Mouse (Mus musculus): Measurements from ENCODE around the gene Olfr731. TPM values are rescaled to one million over a fixed set of nuclear protein-coding genes. Genes with fewer than 3 reads are reported as not detected.

Gene Olfr731
- polyA plus RNA-seq (2015; fragmentation: Nextera tagmentation; extraction: Ambion mirVana): not detected in 2 replicates

DNA sequence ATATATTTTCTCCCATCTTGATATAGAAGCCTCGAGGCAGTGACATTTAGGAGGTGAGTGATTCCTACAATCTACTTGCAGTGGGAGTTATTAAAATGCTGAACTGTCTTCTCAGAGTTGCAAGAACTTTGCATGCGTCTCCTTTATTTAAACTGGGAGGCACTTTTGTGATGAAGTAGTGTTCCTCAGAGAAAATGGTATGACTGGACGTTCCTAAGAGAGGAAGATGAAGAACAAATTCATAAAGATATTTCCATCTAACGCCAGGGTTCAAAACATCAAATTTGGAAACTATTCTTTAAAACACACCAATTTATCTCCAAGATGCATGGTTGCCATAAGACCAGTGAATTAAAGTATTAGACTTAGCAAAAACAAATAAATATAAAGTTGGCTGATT lies at the start of gene Olfr731:
Gene Olfr731, minus strand, starts transcription at position 101 of the 400 bp plus-strand sequence.
- no peak within 1 kb of the TSS for H3K4me3 ChIP-seq (ENCODE audit: low read depth, low read length)
- 74% methylated on average over 4 of the region's 4 CpGs for WGBS
- H3K4me2 ChIP-seq (replicated peaks; ENCODE audit: low read depth): no peak within 1 kb of the TSS
- TF ChIP-seq EP300 (optimal IDR thresholded peaks at IDR 0.05) (no peak), CTCF (IDR thresholded peaks at IDR 0.05; ENCODE audit: low read depth) (no peak)
- no peak within 1 kb of the TSS for H3K27ac ChIP-seq (replicated peaks)
- H3K27me3 ChIP-seq (ENCODE audit: control insufficient read depth, insufficient read depth, low read length): no peaks in the 10 kb centered on the region
- no peaks in the 10 kb centered on the region for H3K36me3 ChIP-seq (ENCODE audit: control insufficient read depth, insufficient read depth, low read length)
- no peaks in the 10 kb centered on the region for H3K9me3 ChIP-seq (ENCODE audit: control insufficient read depth, low read length)
- ATAC-seq (ENCODE audit: low FRiP score, low TSS enrichment) (no peak), DNase-seq (ENCODE audit: low spot score) (no peak)
- H3K4me1 ChIP-seq (replicated peaks; ENCODE audit: control insufficient read depth, insufficient read depth): no peaks in the 10 kb centered on the region
- no peak within 1 kb of the TSS for H3K9ac ChIP-seq (ENCODE audit: low read length)

DNA sequence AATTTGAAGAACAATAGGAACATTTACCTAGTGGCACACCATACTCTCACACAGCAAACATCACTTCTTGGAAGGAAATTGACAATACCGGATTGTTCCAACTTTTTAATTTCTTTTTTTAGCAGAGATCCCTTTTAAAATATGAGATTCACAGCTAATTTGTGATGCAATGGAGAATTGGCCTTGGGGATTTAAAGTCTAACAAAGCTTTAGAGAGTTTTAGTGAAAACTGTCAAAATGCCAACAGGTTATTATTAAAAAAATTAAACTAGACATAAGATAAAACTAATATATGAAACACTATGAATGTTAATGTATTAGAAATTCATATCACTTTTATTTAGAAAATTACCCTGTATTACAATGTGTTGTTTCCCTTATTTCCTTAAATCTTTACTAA lies 42.4 kb upstream of the Olfr731 start, which contains the start of gene Olfr732:
Gene Olfr732, minus strand, starts transcription at position 101 of the 400 bp plus-strand sequence.
- 89% methylated on average over 1 of the region's 1 CpGs for WGBS
- no peak for ATAC-seq (ENCODE audit: low FRiP score, low TSS enrichment)
- DNase-seq (ENCODE audit: low spot score): no peak
- no peak within 1 kb of the TSS for H3K4me2 ChIP-seq (replicated peaks; ENCODE audit: low read depth)
- H3K9ac ChIP-seq (ENCODE audit: low read length): no peak within 1 kb of the TSS
- no peak within 1 kb of the TSS for H3K4me3 ChIP-seq (ENCODE audit: low read depth, low read length)
- no peaks in the 10 kb centered on the region for H3K4me1 ChIP-seq (replicated peaks; ENCODE audit: control insufficient read depth, insufficient read depth)
- no peak within 1 kb of the TSS for H3K27ac ChIP-seq (replicated peaks)
- TF ChIP-seq EP300 (optimal IDR thresholded peaks at IDR 0.05) (no peak), CTCF (IDR thresholded peaks at IDR 0.05; ENCODE audit: low read depth) (no peak)
- H3K27me3 ChIP-seq (ENCODE audit: control insufficient read depth, insufficient read depth, low read length): no peaks in the 10 kb centered on the region
- H3K9me3 ChIP-seq (ENCODE audit: control insufficient read depth, low read length): no peaks in the 10 kb centered on the region
- H3K36me3 ChIP-seq (ENCODE audit: control insufficient read depth, insufficient read depth, low read length): no peaks in the 10 kb centered on the region

DNA sequence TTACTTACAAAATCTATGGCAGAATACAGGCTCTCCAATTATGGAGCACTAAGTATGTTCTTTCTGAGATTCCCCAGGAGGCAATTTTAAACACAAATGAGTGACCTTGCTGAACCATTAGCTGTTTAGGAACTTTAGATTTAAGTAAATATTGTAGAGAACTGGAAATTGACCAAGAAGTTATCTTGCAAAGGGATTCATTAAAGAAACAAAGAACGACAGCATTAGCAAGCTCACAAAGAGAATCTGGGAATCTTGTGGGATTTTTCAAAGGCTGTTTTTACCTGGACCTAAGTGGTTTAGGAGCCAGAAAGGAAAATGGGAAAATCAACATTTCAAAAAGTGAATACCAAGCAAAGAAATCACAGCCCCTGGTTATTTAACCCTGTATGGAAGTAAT lies 53.6 kb downstream of the Olfr731 start, which contains the start of gene Olfr730:
Gene Olfr730, minus strand, starts transcription at position 101 of the 400 bp plus-strand sequence.
- H3K27ac ChIP-seq (replicated peaks): no peak within 1 kb of the TSS
- 31% methylated on average over 1 of the region's 1 CpGs for WGBS
- no peaks in the 10 kb centered on the region for H3K36me3 ChIP-seq (ENCODE audit: control insufficient read depth, insufficient read depth, low read length)
- no peaks in the 10 kb centered on the region for H3K4me1 ChIP-seq (replicated peaks; ENCODE audit: control insufficient read depth, insufficient read depth)
- no peaks in the 10 kb centered on the region for H3K9me3 ChIP-seq (ENCODE audit: control insufficient read depth, low read length)
- no peaks in the 10 kb centered on the region for H3K27me3 ChIP-seq (ENCODE audit: control insufficient read depth, insufficient read depth, low read length)
- H3K4me2 ChIP-seq (replicated peaks; ENCODE audit: low read depth): no peak within 1 kb of the TSS
- ATAC-seq (ENCODE audit: low FRiP score, low TSS enrichment): no peak
- no peak within 1 kb of the TSS for H3K4me3 ChIP-seq (ENCODE audit: low read depth, low read length)
- no peak for DNase-seq (ENCODE audit: low spot score)
- TF ChIP-seq EP300 (optimal IDR thresholded peaks at IDR 0.05) (no peak), CTCF (IDR thresholded peaks at IDR 0.05; ENCODE audit: low read depth) (no peak)
- no peak within 1 kb of the TSS for H3K9ac ChIP-seq (ENCODE audit: low read length)

Other genes with a start within 250 kb of the Olfr731 start
- gene Olfr725, start 201.5 kb downstream of the Olfr731 start, polyA plus RNA-seq (2015; fragmentation: Nextera tagmentation; extraction: Ambion mirVana): not detected in 2 replicates
- not detected in 2 replicates for gene Olfr726, start 150.9 kb downstream of the Olfr731 start, polyA plus RNA-seq (2015; fragmentation: Nextera tagmentation; extraction: Ambion mirVana)
- not detected in 2 replicates for gene Olfr727, start 118.7 kb downstream of the Olfr731 start, polyA plus RNA-seq (2015; fragmentation: Nextera tagmentation; extraction: Ambion mirVana)
- gene Olfr728, start 99.2 kb downstream of the Olfr731 start, polyA plus RNA-seq (2015; fragmentation: Nextera tagmentation; extraction: Ambion mirVana): 0.04 TPM in 1 of 2 replicates, not detected in the other
- not detected in 2 replicates for gene Olfr729, start 89.0 kb downstream of the Olfr731 start, polyA plus RNA-seq (2015; fragmentation: Nextera tagmentation; extraction: Ambion mirVana)
- gene Olfr730, start 53.7 kb downstream of the Olfr731 start, polyA plus RNA-seq (2015; fragmentation: Nextera tagmentation; extraction: Ambion mirVana): not detected in 2 replicates
- gene Olfr732, start 42.3 kb upstream of the Olfr731 start, polyA plus RNA-seq (2015; fragmentation: Nextera tagmentation; extraction: Ambion mirVana): not detected in 2 replicates
- gene Olfr733, start 59.7 kb upstream of the Olfr731 start, polyA plus RNA-seq (2015; fragmentation: Nextera tagmentation; extraction: Ambion mirVana): not detected in 2 replicates
- not detected in 2 replicates for gene Olfr734, start 84.9 kb upstream of the Olfr731 start, polyA plus RNA-seq (2015; fragmentation: Nextera tagmentation; extraction: Ambion mirVana)
- not detected in 2 replicates for gene Olfr735, start 107.0 kb upstream of the Olfr731 start, polyA plus RNA-seq (2015; fragmentation: Nextera tagmentation; extraction: Ambion mirVana)
- 0.04 TPM in 1 of 2 replicates, not detected in the other for gene Tlr11, start 116.0 kb upstream of the Olfr731 start, polyA plus RNA-seq (2015; fragmentation: Nextera tagmentation; extraction: Ambion mirVana)
- not detected in 2 replicates for gene Olfr736, start 139.3 kb upstream of the Olfr731 start, polyA plus RNA-seq (2015; fragmentation: Nextera tagmentation; extraction: Ambion mirVana)
- gene Olfr738, start 165.7 kb upstream of the Olfr731 start, polyA plus RNA-seq (2015; fragmentation: Nextera tagmentation; extraction: Ambion mirVana): not detected in 2 replicates
- gene Olfr739, start 176.8 kb upstream of the Olfr731 start, polyA plus RNA-seq (2015; fragmentation: Nextera tagmentation; extraction: Ambion mirVana): not detected in 2 replicates
- 0.02 TPM in 1 of 2 replicates, not detected in the other for gene Olfr740, start 203.7 kb upstream of the Olfr731 start, polyA plus RNA-seq (2015; fragmentation: Nextera tagmentation; extraction: Ambion mirVana)
- gene Olfr741, start 230.9 kb upstream of the Olfr731 start, polyA plus RNA-seq (2015; fragmentation: Nextera tagmentation; extraction: Ambion mirVana): 0.02 TPM in 1 of 2 replicates, not detected in the other